Mouse (Mus musculus) gastrocnemius, postnatal 36 days (tissue): Measurements from ENCODE around the gene Cmah. TPM values are rescaled to one million over a fixed set of nuclear protein-coding genes. Genes with fewer than 3 reads are reported as not detected.
A peak's percentile ranks its signal among the peaks of the same experiment; 100 is the strongest.

Experiments used
- DNase-seq, 2 experiments: peaks; one replicate each; pipeline ENCODE4 v3.0.0; 2022
- intact Hi-C: fragments of 180-260 bp; cut with DNase I; formaldehyde crosslinking; loops from one replicate; pipeline ENCODE4 v1.15.1; 2025
- total RNA-seq, 2 experiments: library from RNA; stranded (reverse); gene quantifications; 2 replicates each; pipeline ENCODE4 v1.2.3; 2021

Cmah gene
- total RNA-seq, 2 experiments from 2014 or later: 1.5 to 2.3 TPM

- no peak for DNase-seq
- intact Hi-C loops: no loop called here
Observed at GRCm38 (mm10) chr13:24463767-24464166, 136.6 kb downstream of the Cmah start.

DNA sequence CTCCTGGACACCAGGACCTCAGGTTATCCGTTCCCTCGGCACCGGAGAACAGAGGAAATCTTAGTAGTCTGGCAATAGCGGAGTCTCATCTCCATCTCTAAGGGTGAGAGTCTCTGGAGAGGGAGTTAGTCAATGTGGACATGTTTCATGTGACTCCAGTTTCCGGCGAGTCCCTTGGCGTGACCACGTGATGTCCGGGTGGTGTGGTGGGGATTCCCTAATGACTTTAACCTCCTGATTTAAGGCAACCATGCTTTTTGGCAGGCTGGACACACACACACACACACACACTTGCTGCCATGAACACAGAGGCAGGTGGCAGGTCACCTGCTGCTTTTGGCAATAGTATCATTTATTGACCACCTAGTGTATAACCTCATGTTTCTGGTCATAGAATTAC lies 138.8 kb downstream of the Cmah start:
- DNase-seq: no peak
- intact Hi-C loops: no loop called here

DNA sequence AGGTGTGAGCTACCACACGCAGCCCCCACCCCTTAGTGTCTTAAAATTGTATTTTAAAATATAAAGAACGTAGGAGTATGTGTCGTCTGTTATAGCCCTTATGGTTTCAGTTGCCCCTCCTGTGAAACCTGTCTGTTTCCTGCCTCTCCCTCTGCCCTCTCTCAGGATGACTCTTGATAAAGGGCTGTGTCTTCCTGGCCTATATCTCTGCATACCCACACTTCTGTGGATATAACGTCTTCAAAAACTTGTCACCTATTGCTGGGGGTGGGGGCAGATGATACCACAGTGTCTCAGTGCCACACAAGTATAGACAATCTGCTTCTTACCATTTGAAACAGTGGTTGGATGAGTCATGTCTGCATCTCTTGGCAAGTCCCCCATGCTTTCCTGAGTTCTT lies 140.6 kb downstream of the Cmah start:
- intact Hi-C loops: no loop called here
- no peak for DNase-seq

GRCm38 (mm10) chr13:24477564-24477963 lies 150.4 kb downstream of the Cmah start:
- intact Hi-C loops: no loop called here
- no peak for DNase-seq

GRCm38 (mm10) chr13:24479516-24479915 lies 152.3 kb downstream of the Cmah start:
- intact Hi-C loops: no loop called here
- no peak for DNase-seq

- no peak for DNase-seq
- intact Hi-C loops: no loop called here
Observed at GRCm38 (mm10) chr13:24480824-24481223, 153.6 kb downstream of the Cmah start.

GRCm38 (mm10) chr13:24481615-24482295 lies 154.6 kb downstream of the Cmah start:
- intact Hi-C loops: no loop called here
- DNase-seq: peak in 1 of 2 experiments; percentile 17

DNA sequence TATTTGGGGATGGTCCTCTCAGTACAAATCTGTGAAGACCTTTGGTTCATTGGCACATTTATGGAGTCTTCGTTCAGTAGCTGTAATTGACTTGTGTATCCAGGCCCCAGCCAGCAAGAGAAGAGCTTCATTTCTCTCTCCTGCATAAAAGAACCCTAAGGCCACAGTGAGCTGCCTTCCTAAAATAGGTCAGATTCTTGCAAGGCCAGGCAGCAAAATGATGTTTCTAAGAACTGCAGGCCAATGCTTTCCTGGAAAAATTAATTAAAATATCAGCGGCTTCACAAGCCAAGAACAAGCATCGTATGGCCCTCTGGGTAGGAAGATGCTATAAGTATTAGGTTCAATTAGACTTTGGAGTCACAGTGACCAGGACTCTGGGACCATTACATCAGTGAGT lies 156.5 kb downstream of the Cmah start:
- intact Hi-C loops: no loop called here
- no peak for DNase-seq

- no peak for DNase-seq
- intact Hi-C loops: no loop called here
Observed at GRCm38 (mm10) chr13:24484811-24485210, 157.6 kb downstream of the Cmah start.

- intact Hi-C loops: no loop called here
- no peak for DNase-seq
Observed at GRCm38 (mm10) chr13:24485964-24486363, 158.8 kb downstream of the Cmah start.

DNA sequence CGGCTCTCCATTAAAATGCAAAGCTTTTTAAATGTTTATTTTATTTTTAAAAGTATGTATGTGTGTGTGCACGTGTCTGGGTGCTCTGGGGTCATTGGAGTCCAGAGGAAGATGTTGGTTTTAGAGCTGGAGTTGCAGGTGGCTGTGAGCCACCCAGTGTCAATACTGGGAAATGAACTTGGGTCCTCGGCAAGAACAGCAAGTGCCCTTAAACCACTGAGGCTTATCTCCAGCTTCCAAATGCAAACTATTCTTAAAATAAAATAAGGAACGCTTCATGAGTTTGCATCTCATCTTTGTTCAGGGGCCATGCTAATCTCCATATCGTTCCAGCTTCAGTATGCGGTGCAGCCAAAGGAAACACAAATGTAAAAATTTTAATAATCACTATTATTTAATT lies 159.2 kb downstream of the Cmah start:
- DNase-seq: no peak
- intact Hi-C loops: no loop called here

DNA sequence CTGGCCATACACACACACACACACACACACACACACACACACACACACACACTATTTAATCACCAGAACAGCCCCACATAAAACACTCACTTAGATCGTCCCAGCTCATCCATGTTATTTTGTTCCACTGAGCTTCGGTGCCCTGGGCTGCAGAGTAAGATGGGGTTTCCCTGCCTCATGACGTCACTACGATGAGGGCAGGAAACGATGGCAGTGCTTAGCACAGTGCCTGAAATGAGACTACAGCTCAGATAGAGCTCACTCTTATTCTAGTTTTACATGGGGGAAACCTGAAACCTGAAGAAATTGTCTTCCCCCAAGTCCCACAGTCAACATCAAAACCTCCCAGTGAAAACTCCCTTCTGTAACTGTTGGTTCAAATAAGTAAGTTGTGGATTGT lies 159.9 kb downstream of the Cmah start:
- intact Hi-C loops: no loop called here

GRCm38 (mm10) chr13:24487546-24487945 lies 160.3 kb downstream of the Cmah start:
- no peak for DNase-seq
- intact Hi-C loops: no loop called here

More for the DNA sequence above, 159.9 kb downstream of the Cmah start:
- DNase-seq: no peak

DNA sequence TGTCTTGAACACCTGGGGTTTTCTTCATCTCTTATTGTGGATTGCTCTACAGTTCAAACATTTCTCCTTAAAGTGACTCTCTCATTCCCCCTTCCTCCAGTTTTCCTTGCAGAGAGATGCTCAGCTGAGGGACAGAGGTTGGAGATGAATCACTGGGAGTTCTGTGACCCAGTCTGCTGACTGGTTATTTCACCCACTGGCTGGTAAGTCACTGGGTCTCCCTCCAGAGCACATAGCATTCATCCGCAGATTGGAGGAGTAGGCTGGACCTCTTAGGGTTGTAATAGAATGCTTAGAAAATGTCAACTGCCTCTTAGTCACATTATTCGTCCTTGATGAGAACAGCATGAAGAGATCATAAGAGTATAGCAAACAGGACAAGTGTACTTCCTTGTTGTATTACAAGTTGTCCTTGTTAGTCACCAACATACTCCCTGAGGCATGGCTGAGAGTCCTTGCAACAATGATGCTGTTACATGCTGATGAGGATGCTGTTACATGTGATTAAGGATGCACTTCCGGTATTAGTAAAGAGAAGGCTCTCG lies 161.4 kb downstream of the Cmah start:
- intact Hi-C loops: no loop called here

GRCm38 (mm10) chr13:24489515-24489914 lies 162.3 kb downstream of the Cmah start:
- DNase-seq: no peak
- intact Hi-C loops: no loop called here

More for the DNA sequence above, 161.4 kb downstream of the Cmah start:
- no peak for DNase-seq

- intact Hi-C loops: no loop called here
- DNase-seq: no peak
Observed at GRCm38 (mm10) chr13:24490041-24490440, 162.8 kb downstream of the Cmah start.

- no peak for DNase-seq
- intact Hi-C loops: no loop called here
Observed at GRCm38 (mm10) chr13:24491101-24491500, 163.9 kb downstream of the Cmah start.

- intact Hi-C loops: no loop called here
- no peak for DNase-seq
Observed at GRCm38 (mm10) chr13:24493784-24494183, 166.6 kb downstream of the Cmah start.

- intact Hi-C loops: no loop called here
- DNase-seq: no peak
Observed at GRCm38 (mm10) chr13:24496353-24496752, 169.1 kb downstream of the Cmah start.

DNA sequence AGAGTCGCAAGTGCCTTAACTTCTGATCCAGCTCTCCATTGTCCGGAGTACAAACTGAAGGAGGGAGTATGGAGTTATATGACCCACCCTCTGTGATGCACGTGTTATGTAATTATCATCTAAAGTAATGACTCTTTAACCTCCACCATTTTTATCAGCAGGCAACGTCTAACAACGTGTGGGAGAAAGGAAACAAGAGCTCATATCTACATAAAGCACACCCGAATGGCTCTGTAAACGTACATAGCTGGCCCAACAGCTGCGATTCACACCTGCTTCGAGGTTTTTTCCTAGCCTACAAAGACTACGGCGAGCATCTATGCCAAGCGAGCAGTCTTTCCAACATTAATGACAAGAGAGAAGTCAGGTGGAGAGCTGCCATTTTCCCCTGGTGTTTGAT lies 169.8 kb downstream of the Cmah start:
- DNase-seq: no peak
- intact Hi-C loops: no loop called here

GRCm38 (mm10) chr13:24498342-24498741 lies 171.1 kb downstream of the Cmah start:
- DNase-seq: no peak
- intact Hi-C loops: no loop called here

GRCm38 (mm10) chr13:24499505-24499904 lies 172.3 kb downstream of the Cmah start:
- DNase-seq: no peak
- intact Hi-C loops: no loop called here
